Mouse (Mus musculus) layer of hippocampus, postnatal 36 days (tissue): ENCODE results near the gene Olfr406. TPM values are rescaled to one million over a fixed set of nuclear protein-coding genes. Genes with fewer than 3 reads are reported as not detected.

ENCODE experiments used
- DNase-seq, 2 experiments: peaks; one replicate each; pipeline ENCODE4 v3.0.0; 2022
- total RNA-seq, 2 experiments: library from RNA; stranded (reverse); gene quantifications; 2 replicates each; pipeline ENCODE4 v1.2.3; 2021

Olfr406 gene
- not detected for total RNA-seq

GRCm38 (mm10) chr11:74259508-74259907 is at the start of gene Olfr406:
TSS of gene Olfr406 (plus strand) at chr11:74259808.
- no peak for DNase-seq

GRCm38 (mm10) chr11:74211279-74211678 is 48.3 kb upstream of the Olfr406 start, which contains the start of gene Olfr43:
TSS of gene Olfr43 (minus strand) at chr11:74211379.
- no peak for DNase-seq

DNA sequence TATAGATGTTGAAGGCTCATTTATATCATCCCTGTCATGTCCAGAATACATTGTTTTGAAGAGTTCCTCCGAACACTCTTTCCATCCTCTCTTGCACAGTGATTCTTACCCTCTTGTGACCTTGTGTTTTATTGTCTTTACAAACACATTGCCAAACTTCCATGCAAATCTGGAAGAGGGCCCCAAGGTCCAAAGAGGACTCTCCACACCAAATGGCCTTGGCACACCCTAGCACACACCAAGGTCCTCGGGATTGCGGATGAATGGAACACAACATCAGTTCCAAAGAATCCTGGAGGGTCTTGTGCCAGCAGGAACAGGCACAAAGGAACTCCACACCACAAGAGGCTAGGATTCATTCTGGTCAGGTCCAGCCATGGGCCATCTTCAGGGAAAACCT is 18.4 kb upstream of the Olfr406 start:
- DNase-seq = no peak

- no peak for DNase-seq
These were observed 23.8 kb downstream of the Olfr406 start, which contains the start of gene Olfr59 for GRCm38 (mm10) chr11:74283436-74283835. TSS of gene Olfr59 (plus strand) at chr11:74283736.

DNA sequence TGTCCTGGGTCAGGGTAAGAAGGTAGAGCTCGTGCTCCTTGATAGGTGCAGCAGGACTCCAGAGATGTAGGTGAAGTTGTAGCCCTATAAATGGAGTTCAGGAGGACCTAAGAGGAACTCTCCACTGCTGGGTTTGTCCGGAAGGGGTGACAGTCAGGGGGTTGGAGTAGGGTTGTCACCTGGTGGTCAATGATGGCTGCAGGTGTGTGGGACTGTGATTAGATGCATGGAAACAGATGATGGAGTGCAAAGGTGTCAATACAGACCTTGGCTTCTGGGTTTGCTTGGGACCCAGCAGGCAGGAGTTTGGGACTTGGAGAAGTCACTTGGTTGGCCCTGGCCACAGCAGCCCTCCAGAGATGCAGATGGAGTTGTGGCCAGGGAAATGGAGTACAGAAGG is 27.6 kb downstream of the Olfr406 start:
- no peak for DNase-seq

Other genes with a start within 250 kb of the Olfr406 start
- gene Olfr139, start 203.3 kb upstream of the Olfr406 start, total RNA-seq = not detected
- not detected for gene Olfr399, start 203.2 kb upstream of the Olfr406 start, total RNA-seq
- not detected for gene Zfp616, start 189.9 kb upstream of the Olfr406 start, total RNA-seq
- gene Olfr401, start 146.1 kb upstream of the Olfr406 start, total RNA-seq = not detected
- not detected for gene Olfr402, start 106.3 kb upstream of the Olfr406 start, total RNA-seq
- gene Olfr403, start 73.6 kb upstream of the Olfr406 start, total RNA-seq = not detected
- not detected for gene Olfr43, start 48.4 kb upstream of the Olfr406 start, total RNA-seq
- gene Olfr59, start 23.9 kb downstream of the Olfr406 start, total RNA-seq = not detected
- gene Olfr410, start 78.2 kb downstream of the Olfr406 start, total RNA-seq = not detected
- gene Olfr411, start 92.8 kb downstream of the Olfr406 start, total RNA-seq = not detected
- not detected for gene Olfr412, start 102.3 kb downstream of the Olfr406 start, total RNA-seq